Mouse (Mus musculus): ENCODE results near the gene Slc39a7. TPM values are rescaled to one million over a fixed set of nuclear protein-coding genes. Genes with fewer than 3 reads are reported as not detected.

Slc39a7 gene
- polyA plus RNA-seq, 1 experiment from 2014 or later = 43.4 TPM

- H3K27ac ChIP-seq (ENCODE audit: low read depth) = no peak overlapping the region
- H3K4me2 ChIP-seq (ENCODE audit: low read depth, low read length) = no peak overlapping the region
- DNase-seq = no peak
These were observed 2.9 kb downstream of the Slc39a7 start for GRCm38 (mm10) chr17:34028501-34029149.

DNA sequence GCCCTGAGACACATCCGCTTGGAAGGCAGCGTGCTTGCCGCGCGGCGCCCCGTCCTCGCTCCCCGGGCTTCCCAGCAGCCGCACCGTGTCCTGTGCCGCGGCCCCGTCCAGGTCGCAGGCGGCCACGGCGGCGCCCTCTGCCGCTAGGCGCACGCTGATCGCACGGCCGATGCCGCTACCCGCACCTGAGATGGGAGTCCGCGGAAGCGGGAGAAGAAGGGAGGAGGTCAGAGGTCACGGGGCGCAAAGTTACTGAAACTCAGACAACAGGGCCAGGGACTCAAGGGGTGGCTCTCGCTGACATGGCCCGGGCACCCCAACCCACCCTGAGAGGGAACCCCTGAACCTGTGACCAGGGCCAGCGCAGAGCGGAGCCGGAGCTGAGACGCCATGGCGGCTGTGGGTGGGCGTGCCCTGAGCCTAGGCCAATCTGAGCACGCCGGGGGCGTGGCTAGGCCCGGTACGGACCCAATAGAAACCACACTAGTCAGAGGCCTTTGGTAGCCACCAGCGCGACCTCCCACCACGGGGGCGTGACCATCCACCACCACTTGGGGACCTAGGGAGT lies 3.7 kb downstream of the Slc39a7 start, which contains the start of gene H2-Ke6:
TSS of gene H2-Ke6 (minus strand) at position 405 of the 568 bp plus-strand sequence.
- under 1% methylated on average over 49 of the region's 49 CpGs for WGBS (ENCODE audit: insufficient replicate concordance)

More at GRCm38 (mm10) chr17:34028501-34029149, 2.9 kb downstream of the Slc39a7 start:
- Histone ChIP-seq H3K4me3 (ENCODE audit: low read depth, low read length) (no peak overlapping the region), H3K9ac (replicated peaks) (no peak overlapping the region), H3K4me1 (ENCODE audit: insufficient read depth) (peaks cover 60% of the 10 kb centered on the region), H3K27me3 (ENCODE audit: insufficient read depth, low read length) (no peaks in the 10 kb centered on the region), H3K9me3 (ENCODE audit: low read length) (no peaks in the 10 kb centered on the region), H3K36me3 (replicated peaks; ENCODE audit: insufficient read depth, low read length) (peaks cover 19% of the 10 kb centered on the region)
- ATAC-seq = no peak
- TF ChIP-seq CTCF (IDR thresholded peaks at IDR 0.05; ENCODE audit: low read depth) = no peak
- no peak for TF ChIP-seq EP300 (IDR thresholded peaks at IDR 0.05; ENCODE audit: low read depth)
- WGBS (ENCODE audit: insufficient replicate concordance) = 74% methylated on average over 17 of the region's 17 CpGs

DNA sequence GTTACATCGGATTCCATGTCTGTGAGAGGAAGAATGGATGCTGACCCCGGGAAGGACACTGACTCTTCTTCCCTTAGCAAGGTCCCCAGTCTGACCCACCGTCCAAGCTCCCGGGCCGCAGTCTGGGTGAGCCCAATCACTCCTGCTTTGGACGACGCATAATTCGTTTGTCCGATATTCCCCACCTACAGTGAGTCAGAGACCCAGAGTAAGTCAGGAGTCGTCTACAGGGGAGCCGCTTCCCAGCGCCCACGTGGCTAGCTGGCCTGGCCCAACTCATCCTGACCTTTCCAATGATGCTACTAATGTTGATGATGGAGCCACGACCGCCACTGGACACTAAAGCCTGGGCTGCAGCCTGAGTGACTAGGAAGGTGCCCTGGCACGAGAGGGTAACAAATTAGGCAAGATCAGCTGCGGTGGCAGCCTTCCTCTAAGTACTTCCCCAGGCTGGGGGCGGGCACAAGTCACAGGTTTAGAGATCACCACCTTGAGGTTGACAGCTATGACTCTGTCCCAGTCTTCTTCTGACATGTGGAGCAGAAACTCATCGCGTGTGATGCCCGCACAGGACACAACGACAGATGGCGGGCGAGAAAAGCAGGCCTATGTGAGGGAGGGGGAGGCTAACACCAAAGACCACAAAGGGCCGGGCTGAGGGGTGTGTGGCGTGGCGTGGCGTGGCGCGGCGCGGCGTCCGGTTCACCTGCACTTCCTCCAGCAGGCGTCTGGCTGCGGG lies 4.4 kb downstream of the Slc39a7 start:
- DNase-seq (peak; percentile 65), ATAC-seq (no peak)
- no peak for TF ChIP-seq EP300 (IDR thresholded peaks at IDR 0.05; ENCODE audit: low read depth)
- TF ChIP-seq CTCF (IDR thresholded peaks at IDR 0.05; ENCODE audit: low read depth) = no peak
- Histone ChIP-seq H3K9ac (replicated peaks) (peak overlapping the region; percentile 59), H3K4me1 (ENCODE audit: insufficient read depth) (peaks cover 50% of the 10 kb centered on the region), H3K27ac (ENCODE audit: low read depth) (peak overlapping the region; percentile 87), H3K4me2 (ENCODE audit: low read depth, low read length) (peak overlapping the region; percentile 90), H3K36me3 (replicated peaks; ENCODE audit: insufficient read depth, low read length) (peaks cover 29% of the 10 kb centered on the region), H3K27me3 (ENCODE audit: insufficient read depth, low read length) (no peaks in the 10 kb centered on the region), H3K4me3 (ENCODE audit: low read depth, low read length) (peak overlapping the region; percentile 65), H3K9me3 (ENCODE audit: low read length) (no peaks in the 10 kb centered on the region)
- 14% methylated on average over 36 of the region's 36 CpGs for WGBS (ENCODE audit: insufficient replicate concordance)

More for the DNA sequence above, 3.7 kb downstream of the Slc39a7 start, which contains the start of gene H2-Ke6:
- peak; percentile 51 for TF ChIP-seq CTCF (IDR thresholded peaks at IDR 0.05; ENCODE audit: low read depth)
- TF ChIP-seq EP300 (IDR thresholded peaks at IDR 0.05; ENCODE audit: low read depth) = no peak
- Histone ChIP-seq H3K4me1 (ENCODE audit: insufficient read depth) (peaks cover 51% of the 10 kb centered on the region), H3K36me3 (replicated peaks; ENCODE audit: insufficient read depth, low read length) (peaks cover 23% of the 10 kb centered on the region), H3K27ac (ENCODE audit: low read depth) (peak within 1 kb of the TSS; percentile 87), H3K9ac (replicated peaks) (peak within 1 kb of the TSS; percentile 59), H3K9me3 (ENCODE audit: low read length) (no peaks in the 10 kb centered on the region), H3K4me3 (ENCODE audit: low read depth, low read length) (peak within 1 kb of the TSS; percentile 65), H3K4me2 (ENCODE audit: low read depth, low read length) (peak within 1 kb of the TSS; percentile 90), H3K27me3 (ENCODE audit: insufficient read depth, low read length) (no peaks in the 10 kb centered on the region)
- DNase-seq (peak; percentile 94), ATAC-seq (peak; percentile 57)

DNA sequence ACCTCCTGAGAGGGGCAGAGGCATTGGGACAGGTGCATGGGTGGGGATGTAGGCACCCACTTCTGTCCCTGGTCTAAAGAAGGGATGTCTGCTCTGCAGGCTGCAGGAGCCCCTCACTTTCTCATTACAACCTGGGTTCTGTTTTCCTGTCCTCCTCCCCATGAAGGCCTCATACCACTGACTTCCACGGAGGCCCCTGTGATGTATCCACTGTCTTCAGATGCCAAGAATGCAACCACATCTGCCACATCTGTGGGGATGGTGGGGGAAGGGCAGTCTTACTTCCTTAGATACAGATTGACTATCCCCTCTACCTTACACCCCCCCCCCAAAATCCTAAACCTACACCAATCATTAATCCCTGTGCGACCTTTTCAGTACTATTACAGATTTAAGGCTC lies 5.3 kb downstream of the Slc39a7 start:
- H3K4me2 ChIP-seq (ENCODE audit: low read depth, low read length) = peak overlapping the region; percentile 90
- no peaks in the 10 kb centered on the region for H3K27me3 ChIP-seq (ENCODE audit: insufficient read depth, low read length)
- H3K9me3 ChIP-seq (ENCODE audit: low read length) = no peaks in the 10 kb centered on the region
- no peak overlapping the region for H3K4me3 ChIP-seq (ENCODE audit: low read depth, low read length)
- H3K9ac ChIP-seq (replicated peaks) = no peak overlapping the region
- H3K27ac ChIP-seq (ENCODE audit: low read depth) = no peak overlapping the region
- WGBS (ENCODE audit: insufficient replicate concordance) = 39% methylated on average over 2 of the region's 2 CpGs
- H3K36me3 ChIP-seq (replicated peaks; ENCODE audit: insufficient read depth, low read length) = peaks cover 35% of the 10 kb centered on the region
- DNase-seq (no peak), ATAC-seq (no peak)
- H3K4me1 ChIP-seq (ENCODE audit: insufficient read depth) = peaks cover 50% of the 10 kb centered on the region
- TF ChIP-seq EP300 (IDR thresholded peaks at IDR 0.05; ENCODE audit: low read depth) (no peak), CTCF (IDR thresholded peaks at IDR 0.05; ENCODE audit: low read depth) (no peak)

GRCm38 (mm10) chr17:34025756-34026151 lies 5.7 kb downstream of the Slc39a7 start:
- DNase-seq (no peak), ATAC-seq (no peak)
- Histone ChIP-seq H3K4me2 (ENCODE audit: low read depth, low read length) (peak overlapping the region; percentile 94; the same call in 1 of the 2 replicates), H3K4me3 (ENCODE audit: low read depth, low read length) (no peak overlapping the region), H3K36me3 (replicated peaks; ENCODE audit: insufficient read depth, low read length) (peaks cover 38% of the 10 kb centered on the region), H3K27ac (ENCODE audit: low read depth) (no peak overlapping the region), H3K4me1 (ENCODE audit: insufficient read depth) (peaks cover 49% of the 10 kb centered on the region), H3K9me3 (ENCODE audit: low read length) (no peaks in the 10 kb centered on the region), H3K9ac (replicated peaks) (no peak overlapping the region; the same call in 1 of the 2 replicates), H3K27me3 (ENCODE audit: insufficient read depth, low read length) (no peaks in the 10 kb centered on the region)
- TF ChIP-seq EP300 (IDR thresholded peaks at IDR 0.05; ENCODE audit: low read depth) = no peak
- TF ChIP-seq CTCF (IDR thresholded peaks at IDR 0.05; ENCODE audit: low read depth) = no peak
- 55% methylated on average over 7 of the region's 7 CpGs for WGBS (ENCODE audit: insufficient replicate concordance)

Measured in liver, postnatal 0 days (tissue).